Mouse (Mus musculus): ENCODE measurements around the gene Tctn1.

Gene Tctn1

DNA sequence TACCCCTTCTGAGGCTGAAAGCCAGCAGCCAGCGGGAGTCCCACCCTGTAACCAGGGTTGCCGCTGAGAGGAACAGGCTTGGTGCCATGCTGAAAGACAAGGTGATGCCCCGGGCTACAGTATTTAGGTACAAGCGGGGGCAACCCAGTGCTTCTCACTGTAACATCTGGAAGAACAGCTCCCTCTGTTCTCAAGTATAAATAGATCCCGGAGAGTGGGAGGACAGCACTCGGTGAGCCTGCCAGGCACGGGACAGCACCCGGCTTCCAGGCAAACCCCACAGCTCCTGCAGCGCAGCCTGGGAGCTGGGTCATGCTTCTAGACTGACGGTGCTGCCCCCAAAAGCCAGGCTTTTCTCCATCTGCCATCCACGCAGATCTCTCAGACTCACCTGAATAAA lies 16.7 kb downstream of the Tctn1 start:
- peak in 1 of 2 experiments; percentile 55 for DNase-seq (ENCODE audit: low spot score in 2 of 2)

DNA sequence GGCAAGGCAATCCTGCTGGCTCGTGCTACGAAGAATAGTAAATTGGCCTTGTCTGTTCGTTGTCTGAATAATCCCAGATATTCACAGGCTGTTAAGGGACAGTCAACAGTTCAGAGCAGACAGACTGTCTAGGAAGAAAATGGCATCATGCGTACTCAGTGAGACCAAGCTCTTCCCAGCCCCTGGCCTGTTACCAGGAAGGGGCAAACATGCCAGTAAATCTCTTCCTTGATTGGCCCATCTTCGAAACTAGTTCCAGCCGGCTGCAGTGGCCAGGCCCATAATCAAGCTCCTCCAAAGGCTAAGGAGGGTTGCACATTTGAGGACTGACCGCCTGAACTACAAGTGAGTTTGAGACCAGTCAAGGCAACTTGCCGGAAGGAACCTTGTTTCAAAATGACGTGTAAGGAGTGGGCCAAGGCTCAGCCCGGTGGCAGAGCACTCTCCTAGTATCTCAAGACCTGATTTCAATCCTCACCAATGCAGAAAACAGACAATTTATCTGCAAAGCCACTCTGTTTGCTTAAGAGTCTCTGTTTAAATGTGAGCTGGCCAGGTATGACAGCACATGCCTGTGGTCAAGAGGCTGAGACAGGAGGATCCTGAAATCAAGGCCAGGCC lies 17.6 kb downstream of the Tctn1 start:
- DNase-seq (ENCODE audit: low spot score in 2 of 2), result no peak

DNA sequence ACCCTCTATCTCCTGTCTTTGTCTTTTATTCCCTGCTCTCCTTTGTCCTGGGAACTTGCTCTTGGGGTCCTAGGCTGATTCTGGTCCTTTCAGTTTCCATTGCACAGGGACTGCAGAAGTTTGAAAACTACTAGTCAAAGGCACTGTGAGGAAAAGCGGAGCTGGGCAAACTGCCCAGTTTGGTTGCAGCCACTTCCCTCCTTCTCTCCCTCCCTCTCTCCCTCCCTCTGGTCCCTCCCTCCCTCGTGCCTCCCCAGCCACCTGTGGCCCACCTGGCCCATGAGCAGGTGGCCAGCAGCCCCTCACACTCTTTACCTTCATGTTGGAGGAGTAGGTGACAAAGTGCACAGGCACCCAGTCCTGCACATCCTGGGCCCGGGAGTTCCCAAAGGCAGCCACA lies 19.1 kb downstream of the Tctn1 start:
- no peak for DNase-seq (ENCODE audit: low spot score in 2 of 2)

DNA sequence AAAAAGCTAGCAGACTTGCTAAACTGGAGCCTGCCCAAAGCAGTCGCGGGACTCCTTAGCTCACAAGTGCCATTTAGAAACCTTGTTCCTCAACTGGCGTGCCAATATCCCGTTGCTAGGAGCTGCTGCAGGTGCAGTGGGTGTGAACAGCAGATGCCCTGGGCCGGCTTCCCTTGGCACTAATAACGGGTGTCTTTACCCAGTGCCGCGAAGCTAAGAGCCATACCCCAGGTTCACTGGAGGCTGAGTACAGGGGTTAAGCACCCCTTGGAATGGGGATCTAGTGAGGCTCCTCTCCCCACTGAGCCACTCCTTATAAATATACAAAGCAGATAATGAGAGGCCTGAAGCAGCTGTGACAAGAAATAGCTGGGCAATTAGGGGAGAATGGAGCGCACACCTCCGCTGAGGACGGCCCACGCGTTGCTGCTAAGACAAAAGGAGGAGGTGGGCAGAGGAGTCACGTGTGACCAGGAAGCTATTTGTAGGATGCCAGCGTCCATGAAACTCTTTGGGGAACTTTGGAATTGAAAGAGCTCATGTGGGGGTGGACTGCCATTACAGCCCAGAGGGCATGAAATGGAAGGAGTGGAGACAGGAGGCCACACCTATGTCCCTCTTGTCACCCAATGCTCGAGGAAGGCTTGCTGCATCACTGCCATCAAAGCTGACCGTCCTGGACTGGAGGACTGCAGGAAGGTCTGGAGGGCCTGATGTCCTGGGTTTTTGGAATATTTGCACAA lies 20.3 kb downstream of the Tctn1 start:
- DNase-seq (ENCODE audit: low spot score in 2 of 2), result peak in 1 of 2 experiments; percentile 48

DNA sequence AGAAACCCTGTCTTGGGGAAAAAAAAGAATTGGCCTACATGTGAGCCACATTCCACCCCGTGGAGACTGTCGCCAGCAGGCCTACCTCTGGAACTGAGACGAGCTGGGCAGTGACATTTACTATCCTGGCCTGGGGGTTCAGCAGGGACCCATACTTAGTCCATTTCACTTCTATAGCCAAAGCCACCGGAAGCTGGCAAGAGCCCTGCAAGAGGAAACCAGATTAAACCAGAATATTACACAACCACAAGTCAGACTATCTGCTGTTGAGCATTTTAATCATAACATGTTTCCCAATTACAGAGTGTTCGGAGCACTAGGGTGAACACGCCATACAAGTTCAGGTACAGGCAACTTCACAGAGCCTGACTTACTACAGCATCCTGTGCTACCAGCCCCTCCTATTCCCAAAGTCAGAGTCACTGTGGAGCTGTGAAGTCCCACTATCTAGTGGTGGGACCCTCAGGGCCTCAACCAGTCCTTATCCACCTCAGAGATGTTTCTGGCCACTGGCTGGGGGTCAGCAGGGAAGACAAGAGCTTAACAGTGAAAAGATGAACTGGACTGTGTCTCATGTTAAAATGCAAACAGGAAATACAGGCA lies 21.6 kb downstream of the Tctn1 start:
- no peak for DNase-seq (ENCODE audit: low spot score in 2 of 2)

DNA sequence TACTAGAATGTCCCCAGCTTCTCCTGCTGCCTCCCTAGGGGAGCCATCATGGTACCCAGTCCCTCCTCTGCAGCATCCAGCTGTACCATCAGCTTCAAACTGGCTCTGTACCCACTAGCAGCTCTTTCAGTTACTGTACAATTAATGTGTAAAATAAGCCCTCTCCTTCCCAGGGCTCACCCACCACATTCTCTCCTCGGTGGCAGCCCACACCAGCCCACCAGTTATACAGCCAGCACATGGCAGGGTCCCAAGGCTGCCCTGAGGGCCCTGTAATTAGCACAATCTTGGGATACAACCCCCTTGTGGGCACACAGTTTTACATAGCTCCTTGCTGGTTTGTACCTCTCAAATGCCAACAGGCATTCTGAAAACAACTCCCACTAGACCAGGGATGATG lies 23.3 kb downstream of the Tctn1 start:
- DNase-seq (ENCODE audit: low spot score in 2 of 2), result no peak

DNA sequence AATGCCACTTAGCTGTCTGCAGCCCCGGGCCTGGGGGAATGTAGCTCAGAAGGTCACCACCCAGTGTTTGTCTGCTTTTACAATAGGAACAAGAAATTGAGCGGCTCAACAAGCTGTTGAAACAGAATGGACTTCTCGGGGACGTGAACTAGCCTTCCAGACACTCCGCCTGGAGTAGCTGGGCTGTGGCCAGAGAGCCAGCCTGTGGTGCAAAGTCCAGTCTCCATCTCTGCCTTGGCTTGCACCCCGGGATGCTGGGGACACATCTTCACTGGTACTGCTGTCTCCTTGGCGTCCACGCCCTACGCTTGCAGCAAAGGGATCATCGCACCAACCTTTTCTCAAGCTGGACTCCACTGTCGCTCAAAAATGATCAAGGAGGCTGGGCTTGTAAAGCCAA lies 23.7 kb downstream of the Tctn1 start:
- DNase-seq (ENCODE audit: low spot score in 2 of 2), result no peak

DNA sequence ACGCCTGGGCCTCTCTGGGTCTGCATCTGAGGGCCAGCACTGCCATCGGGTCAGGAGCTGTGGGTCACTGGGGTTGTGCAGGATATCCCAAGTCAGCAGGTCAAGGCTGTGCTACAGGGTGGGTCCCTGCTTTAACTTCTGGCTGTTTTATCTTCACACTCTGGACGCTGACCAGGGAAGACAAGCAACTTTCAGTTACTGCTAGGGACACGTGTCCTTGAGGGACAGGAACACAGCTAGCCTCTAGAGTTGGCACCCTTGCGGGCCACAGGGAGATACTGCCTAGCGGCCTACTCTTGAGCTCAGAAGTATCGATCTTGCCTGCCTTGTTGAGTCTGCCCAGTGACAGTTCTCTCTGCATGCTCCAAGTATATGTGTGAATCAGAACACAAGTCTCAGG lies 24.6 kb downstream of the Tctn1 start:
- DNase-seq (ENCODE audit: low spot score in 2 of 2), result no peak

DNA sequence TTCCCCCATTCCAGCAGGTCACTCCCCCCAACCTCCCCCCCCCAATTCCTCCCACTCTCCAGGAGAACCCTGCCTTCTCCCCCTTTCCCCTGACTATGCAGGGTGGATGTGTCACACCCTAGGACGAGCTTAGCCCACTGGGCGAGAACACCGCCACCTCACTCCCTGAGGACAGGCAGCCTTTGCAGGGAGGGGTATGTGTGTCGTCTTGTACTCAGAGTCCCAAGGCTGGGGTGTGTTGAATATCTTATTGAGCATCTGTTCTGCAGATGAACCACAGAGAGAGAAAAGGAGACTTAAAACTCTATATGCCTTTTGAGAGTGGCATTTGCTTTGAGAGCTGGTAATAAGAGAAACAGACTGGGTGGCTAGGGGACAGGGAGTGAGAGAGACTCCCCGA lies 27.1 kb downstream of the Tctn1 start:
- no peak for DNase-seq (ENCODE audit: low spot score in 2 of 2)

DNA sequence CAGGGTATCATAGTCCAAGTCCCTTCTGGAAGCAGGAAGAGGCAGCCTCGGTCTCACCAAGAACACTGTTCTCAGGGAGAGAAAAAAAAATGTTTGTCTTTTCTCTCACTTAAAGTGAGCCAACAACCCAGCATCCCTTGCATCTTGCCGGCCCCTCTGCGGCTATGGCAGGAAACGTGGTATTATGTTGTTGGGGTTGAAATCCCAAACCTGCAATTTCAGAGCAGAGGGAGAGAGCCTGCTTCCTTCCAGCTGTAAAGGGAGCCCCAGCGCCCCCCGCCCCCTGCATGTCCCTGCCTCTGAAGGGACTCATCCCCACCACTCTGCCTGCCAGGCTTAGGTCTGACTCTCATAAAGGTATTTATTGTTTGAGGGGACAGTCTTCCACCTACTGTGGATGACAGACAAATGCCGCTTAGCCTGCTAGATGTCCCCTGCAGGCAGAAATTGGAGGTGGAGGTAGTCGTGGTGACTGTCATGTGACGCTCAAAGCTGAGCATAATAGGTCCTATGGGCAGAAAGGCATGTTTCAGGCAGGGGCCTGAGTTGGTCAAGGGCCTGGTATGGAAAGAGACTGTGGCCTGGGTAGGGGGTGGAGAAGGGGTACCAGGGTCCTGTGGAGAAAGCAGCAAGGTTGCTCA lies 28.9 kb downstream of the Tctn1 start:
- no peak for DNase-seq (ENCODE audit: low spot score in 2 of 2)

DNA sequence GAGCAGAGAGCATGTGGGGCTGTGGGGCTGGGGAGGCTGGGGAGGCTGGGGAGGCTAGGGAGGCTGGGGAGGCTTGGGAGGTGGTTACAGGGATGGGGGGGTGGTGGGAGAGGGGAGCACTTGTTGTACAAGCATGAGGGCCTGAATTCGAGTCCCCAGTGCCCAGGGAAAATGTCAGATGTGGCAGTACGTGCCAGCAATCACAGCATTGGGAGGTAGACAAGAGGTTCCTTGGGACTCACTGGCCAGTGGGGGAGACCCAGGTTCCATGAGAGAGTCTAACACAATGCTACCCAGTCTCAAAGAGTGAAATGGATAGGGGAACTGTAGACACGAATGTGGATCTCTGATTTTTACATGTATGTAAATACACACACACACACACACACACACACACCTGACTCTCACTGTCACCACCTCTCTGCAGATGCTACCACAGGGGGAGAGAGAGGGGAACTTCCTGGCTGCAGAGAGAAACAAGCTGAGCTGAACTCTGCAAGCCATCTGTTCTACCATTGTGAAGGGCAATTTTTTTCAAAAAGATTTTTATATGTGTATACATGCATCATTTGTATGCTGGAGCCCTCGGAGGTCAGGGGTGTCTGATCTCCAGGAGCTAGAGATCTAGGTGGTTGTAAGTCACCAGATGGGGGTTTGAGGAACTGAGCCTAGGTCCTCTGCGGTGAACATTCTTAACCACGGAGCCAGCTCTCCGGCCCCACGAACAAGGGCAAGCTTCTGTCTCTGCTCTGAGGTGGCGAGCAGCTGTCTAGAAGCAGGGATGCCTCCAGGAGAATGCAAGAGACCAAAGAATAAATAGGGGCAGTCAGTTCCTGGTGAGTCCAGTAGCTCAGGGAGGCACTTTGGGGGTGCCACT lies 29.7 kb downstream of the Tctn1 start:
- no peak for DNase-seq (ENCODE audit: low spot score in 2 of 2)

DNA sequence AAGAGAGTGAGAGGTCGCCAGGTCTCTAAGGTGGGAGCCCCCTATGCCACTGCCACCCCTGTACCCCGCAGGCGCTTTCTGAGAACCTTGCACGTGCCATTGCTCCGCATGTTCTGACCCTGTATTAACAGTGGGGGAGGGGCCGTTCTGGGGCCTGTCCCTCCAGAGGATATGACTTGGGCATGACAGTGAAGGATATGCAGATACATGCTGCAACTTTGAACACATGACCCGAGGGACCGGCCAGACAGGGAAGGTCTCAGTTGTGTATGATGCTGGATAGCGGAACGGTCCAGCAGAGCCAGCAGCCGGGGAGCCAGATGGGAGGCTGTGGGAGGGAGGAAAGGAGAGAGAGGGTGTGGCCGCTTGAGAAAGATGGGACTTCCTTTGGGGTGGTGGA lies 30.6 kb downstream of the Tctn1 start:
- no peak for DNase-seq (ENCODE audit: low spot score in 2 of 2)

DNA sequence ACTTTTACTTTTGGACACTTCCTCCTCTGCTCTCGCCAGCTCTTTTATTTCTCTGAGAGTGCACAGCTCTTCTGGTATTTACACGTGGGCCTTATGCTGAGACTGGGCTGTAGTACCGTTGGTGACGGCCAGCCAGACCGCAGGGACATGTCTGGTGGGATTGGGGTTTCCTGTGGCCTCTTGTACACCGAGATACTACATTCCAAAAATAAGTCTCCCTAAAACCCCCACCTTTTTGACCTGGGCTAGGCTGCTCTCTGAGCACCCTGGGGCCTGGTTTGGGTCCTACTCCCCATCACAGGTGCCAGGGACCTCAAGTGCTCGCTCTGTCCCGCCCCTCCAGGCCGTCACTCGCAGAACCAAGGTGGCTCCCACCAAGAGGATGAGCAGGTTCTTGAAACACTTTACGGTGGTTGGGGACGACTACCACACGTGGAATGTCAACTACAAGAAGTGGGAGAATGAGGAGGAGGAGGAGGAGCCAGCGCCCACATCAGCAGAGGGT lies 31.1 kb downstream of the Tctn1 start:
- no peak for DNase-seq (ENCODE audit: low spot score in 2 of 2)

DNA sequence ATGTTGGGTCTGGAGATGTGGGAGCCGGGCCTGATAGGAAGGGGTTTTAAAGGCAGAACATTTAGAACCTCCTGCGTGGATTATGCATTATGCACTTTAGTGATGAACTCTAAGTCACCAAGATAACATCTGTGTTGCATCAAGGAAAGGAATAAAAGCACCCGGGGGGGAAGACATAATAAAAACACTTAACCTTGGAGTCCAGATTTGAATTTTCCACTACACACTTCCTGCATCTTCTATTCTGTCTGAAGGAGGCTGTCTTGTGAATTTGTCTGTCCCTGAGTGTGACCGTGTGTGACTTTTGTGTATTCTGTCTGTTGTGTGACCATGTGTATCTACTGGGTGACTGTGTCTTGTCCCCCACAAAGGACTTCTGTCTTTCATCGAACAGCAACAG lies 32.3 kb downstream of the Tctn1 start:
- DNase-seq (ENCODE audit: low spot score in 2 of 2), result no peak

DNA sequence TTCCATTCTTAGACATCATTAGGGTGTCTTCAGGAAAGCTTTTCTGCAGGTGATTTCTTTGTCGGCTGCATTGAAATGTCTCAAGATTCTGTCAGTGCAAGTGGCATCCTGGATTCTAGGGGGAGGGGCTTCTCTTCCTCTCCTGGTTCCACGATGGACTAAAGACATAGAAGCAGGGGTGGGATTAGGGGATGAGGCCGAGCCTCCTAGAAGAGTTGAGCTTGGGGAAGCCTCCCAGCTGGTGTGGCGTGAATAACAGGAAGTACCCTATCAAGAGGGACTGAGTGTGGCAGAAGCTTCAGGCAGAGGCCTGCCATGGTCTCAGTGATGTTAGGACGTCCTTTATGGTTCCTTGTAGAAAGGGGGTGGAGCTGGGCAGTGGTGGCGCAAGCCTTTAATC lies 32.8 kb downstream of the Tctn1 start:
- DNase-seq (ENCODE audit: low spot score in 2 of 2), result no peak

DNA sequence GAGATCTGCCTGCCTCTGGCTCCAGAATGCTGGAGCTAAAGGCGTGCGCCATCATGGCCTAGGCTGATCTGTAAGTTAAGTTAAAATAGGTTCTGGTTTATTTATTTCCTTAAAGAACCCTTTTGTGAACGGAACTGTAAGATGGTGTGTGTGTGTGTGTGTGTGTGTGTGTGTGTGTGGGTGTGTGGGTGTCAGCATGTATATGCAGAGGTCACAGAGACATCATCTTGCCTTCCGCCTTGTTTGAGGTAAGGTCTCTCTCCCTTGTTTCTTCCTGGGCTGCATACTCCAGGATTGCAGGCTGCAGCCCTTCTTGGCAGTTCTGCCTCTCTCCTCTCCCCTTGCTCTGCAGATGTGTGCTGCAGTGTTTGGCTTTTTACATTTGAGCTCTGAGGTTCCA lies 33.4 kb downstream of the Tctn1 start:
- no peak for DNase-seq (ENCODE audit: low spot score in 2 of 2)

DNA sequence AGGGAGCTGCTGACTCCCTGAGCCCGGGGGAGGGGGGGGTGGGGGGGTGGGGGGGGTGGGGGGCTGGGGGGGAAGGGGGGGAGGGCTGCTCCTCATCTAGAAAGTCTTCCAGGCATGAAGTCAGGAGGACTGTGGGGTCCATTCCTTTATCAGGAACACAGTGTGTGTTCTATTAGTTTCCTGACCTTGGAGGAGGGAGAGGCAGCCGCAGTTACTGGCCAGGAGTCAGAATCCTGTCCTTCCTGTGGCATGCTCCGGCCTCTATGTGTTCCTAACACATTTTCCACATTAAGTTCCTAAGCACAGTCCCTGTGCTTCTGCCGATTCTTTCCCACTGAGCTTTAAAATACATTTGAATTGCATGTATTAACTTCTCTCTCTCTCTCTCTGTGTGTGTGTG lies 35.5 kb downstream of the Tctn1 start:
- DNase-seq (ENCODE audit: low spot score in 2 of 2), result no peak

DNA sequence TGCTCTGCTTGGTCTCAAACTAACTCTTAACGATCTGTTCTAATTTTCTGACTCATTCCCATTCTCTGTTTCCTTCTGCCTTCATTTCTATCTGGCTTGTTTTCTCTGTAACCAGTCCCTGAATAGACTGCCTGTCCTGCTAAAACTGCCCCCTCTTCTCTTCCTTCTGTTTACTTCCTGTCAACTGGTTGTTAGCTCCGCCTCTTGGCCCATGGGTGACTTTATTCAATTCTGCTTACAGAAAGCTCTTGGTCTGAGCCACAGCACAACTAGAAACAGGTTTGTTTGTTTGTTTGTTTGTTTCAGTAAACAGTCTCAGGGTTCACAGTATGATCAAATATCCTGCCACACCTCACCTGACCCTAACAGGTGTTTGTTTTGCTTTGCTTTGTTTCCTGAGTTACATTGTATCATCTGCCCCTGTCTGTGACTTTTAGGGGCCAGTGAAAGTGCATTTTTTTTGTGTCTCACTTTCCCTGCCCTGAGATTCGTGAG lies 35.9 kb downstream of the Tctn1 start:
- no peak for DNase-seq (ENCODE audit: low spot score in 2 of 2)

DNA sequence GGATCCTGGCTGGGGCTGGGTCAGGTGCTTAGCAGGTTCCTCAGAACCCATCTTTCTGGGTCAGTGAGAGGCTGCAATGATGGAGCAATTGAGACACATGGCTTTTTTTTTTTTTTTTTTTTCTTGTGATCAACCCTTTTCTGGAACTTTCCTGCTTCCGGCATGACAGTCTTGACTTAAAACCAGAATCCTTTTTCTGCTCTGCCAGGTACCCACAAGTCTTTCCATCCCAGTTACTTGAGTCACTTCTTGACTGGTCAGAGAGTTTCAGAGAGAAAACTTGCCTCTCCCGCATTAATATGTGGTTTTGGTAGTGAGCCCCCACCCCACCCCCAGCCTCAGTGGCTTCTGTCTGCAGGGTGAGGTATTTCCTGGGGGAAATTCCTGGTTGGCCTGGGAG lies 40.0 kb downstream of the Tctn1 start:
- DNase-seq (ENCODE audit: low spot score in 2 of 2), result no peak

DNA sequence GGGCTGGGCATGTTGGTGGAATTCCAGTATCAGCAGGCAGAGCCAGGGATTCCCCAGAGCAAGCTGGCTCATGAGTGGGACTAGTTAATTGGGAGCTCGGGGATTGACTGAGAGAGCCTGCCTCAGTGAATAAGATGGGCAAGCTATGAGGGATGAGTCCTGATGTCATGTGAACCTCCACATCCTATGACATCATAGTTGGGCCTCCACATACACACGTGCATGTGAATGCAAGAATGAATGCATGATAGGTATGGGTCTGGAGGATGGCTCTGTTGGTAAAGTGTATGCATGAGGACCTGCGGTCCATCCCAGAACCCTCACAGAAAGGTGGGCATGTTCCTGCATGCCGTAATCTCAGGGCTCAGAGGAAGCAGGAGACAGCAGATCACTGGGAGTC lies 43.2 kb downstream of the Tctn1 start:
- no peak for DNase-seq (ENCODE audit: low spot score in 2 of 2)
